Mouse (Mus musculus) liver, embryonic 12.5 days (tissue): Measurements from ENCODE around the gene Tm9sf4. TPM values are rescaled to one million over a fixed set of nuclear protein-coding genes. Genes with fewer than 3 reads are reported as not detected.

ENCODE experiments used
- ATAC-seq: fragments of 200-750 bp; cut with Nextera tagmentation; 2 replicates; pipeline ENCODE4 v1.8.0; 2017; ENCODE audit warnings: moderate number of reproducible peaks, mild to moderate bottlenecking, moderate library complexity
- H3K27ac ChIP-seq: fragments of 300-500 bp; sonication (generic); 2 replicates; pipeline ENCODE4 v1.5.1; 2016; ENCODE audit warnings: mild to moderate bottlenecking
- H3K27me3 ChIP-seq: fragments of 300-500 bp; sonication (generic); replicated peaks from 2 replicates; pipeline ENCODE4 v1.6.1; 2016; ENCODE audit warnings: mild to moderate bottlenecking, moderate library complexity
- H3K36me3 ChIP-seq: fragments of 300-500 bp; sonication (generic); 2 replicates; pipeline ENCODE4 v1.6.1; 2016; ENCODE audit warnings: mild to moderate bottlenecking, moderate library complexity
- H3K4me1 ChIP-seq: fragments of 300-500 bp; sonication (generic); 2 replicates; pipeline ENCODE4 v1.6.1; 2016
- H3K4me2 ChIP-seq: fragments of 300-500 bp; sonication (generic); 2 replicates; pipeline ENCODE4 v1.6.1; 2016; ENCODE audit warnings: mild to moderate bottlenecking, moderate library complexity
- H3K4me3 ChIP-seq: fragments of 300-500 bp; sonication (generic); 2 replicates; pipeline ENCODE4 v1.5.1; 2016; ENCODE audit warnings: mild to moderate bottlenecking, moderate library complexity
- H3K9ac ChIP-seq: fragments of 300-500 bp; sonication (generic); 2 replicates; pipeline ENCODE4 v1.6.1; 2016; ENCODE audit warnings: mild to moderate bottlenecking, moderate library complexity
- H3K9me3 ChIP-seq: fragments of 300-500 bp; sonication (generic); replicated peaks from 2 replicates; pipeline ENCODE4 v1.6.1; 2016; ENCODE audit warnings: mild to moderate bottlenecking, moderate library complexity
- WGBS: fragments of 180-500 bp; shearing (Covaris S2); methylation state at CpG from one replicate; pipeline ENCODE4 v1.1.7; 2016; ENCODE audit not compliant: insufficient replicate concordance; 5-methylcytosine and 5-hydroxymethylcytosine counted together
- polyA plus RNA-seq: library from polyadenylated mRNA; unstranded; fragments of >200 nt; fragmentation: Nextera tagmentation; extraction: Ambion mirVana; gene quantifications from 2 replicates; pipeline ENCODE4 v1.2.1, GENCODE M21; 2016

Tm9sf4 gene
- polyA plus RNA-seq, 1 experiment from 2014 or later = 44.8 TPM

DNA sequence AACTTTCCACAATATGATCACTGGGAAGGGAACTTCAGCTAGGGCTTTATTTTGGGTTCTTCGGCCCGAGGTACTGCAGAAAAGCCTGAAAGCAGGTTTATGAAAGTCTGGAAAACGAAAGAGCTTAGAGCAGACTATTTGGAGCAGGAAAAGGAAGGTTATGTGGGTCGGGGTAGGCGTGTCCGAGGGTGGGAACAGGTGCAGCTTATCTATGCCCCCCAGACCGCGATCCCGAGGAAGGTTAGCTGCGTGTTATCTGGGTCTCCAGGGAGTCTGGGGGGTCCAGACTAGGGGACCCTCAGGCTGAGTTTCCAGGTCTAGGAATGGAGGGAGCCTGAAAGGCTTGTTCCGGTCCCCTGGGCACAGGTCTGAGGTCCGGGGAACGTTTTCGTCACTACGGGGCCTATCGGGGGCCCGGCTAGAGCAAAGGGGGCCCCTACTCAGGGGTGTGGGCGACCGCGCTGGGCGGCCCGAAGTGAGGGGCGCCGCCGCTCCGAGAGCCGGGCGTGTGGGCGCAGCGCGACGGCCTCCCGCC lies 79.7 kb downstream of the Tm9sf4 start:
- H3K9ac ChIP-seq = peak overlapping the region; percentile 98
- H3K4me3 ChIP-seq = peak overlapping the region; percentile 82
- no peaks in the 10 kb centered on the region for H3K27me3 ChIP-seq
- ATAC-seq = peak; percentile 80
- H3K4me2 ChIP-seq = peak overlapping the region; percentile 84
- peak overlapping the region; percentile 97 for H3K27ac ChIP-seq
- peaks cover 52% of the 10 kb centered on the region for H3K36me3 ChIP-seq
- no peaks in the 10 kb centered on the region for H3K9me3 ChIP-seq
- under 1% methylated on average over 32 of the region's 33 CpGs for WGBS
- H3K4me1 ChIP-seq = peaks cover 58% of the 10 kb centered on the region

- peak within 1 kb of the TSS; percentile 82 for H3K4me3 ChIP-seq
- peak within 1 kb of the TSS; percentile 84 for H3K4me2 ChIP-seq
- peak; percentile 93 for ATAC-seq
- H3K4me1 ChIP-seq = peaks cover 57% of the 10 kb centered on the region
- WGBS = under 1% methylated on average over 70 of the region's 72 CpGs
- H3K36me3 ChIP-seq = peaks cover 52% of the 10 kb centered on the region
- peak within 1 kb of the TSS; percentile 98 for H3K9ac ChIP-seq
- peak within 1 kb of the TSS; percentile 97 for H3K27ac ChIP-seq
- no peaks in the 10 kb centered on the region for H3K9me3 ChIP-seq
- H3K27me3 ChIP-seq = no peaks in the 10 kb centered on the region
Observed at GRCm38 (mm10) chr2:153241250-153242014, 80.3 kb downstream of the Tm9sf4 start, which contains the start of the genes Plagl2 and Pofut1. TSS of gene Plagl2 (minus strand) at chr2:153241426. TSS of gene Pofut1 (plus strand) at chr2:153241533.

DNA sequence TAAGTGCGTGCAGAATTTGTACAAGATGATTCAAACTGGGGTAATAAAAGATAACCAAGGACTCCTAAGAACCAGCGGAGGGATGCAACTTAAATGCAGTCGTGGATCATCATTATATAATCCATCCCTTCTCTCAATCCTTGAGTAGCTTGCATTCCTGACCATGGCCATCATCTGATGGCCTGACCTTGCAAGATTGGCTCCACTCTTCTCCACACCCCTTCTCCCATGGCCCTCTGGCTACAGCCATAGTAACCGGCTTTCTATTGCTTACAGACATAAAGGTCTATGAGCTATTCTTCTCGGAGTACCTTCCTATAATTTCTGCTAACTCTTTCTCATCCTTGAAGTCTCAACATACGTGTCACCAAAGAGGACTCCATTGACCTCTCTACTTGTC lies 81.1 kb downstream of the Tm9sf4 start:
- ATAC-seq = no peak

GRCm38 (mm10) chr2:153249751-153250150 lies 88.6 kb downstream of the Tm9sf4 start:
- H3K9ac ChIP-seq = no peak overlapping the region
- H3K27me3 ChIP-seq = no peaks in the 10 kb centered on the region
- 77% methylated on average over 5 of the region's 5 CpGs for WGBS
- no peak overlapping the region for H3K4me3 ChIP-seq
- no peak overlapping the region for H3K4me2 ChIP-seq
- H3K36me3 ChIP-seq = peaks cover 86% of the 10 kb centered on the region
- no peak overlapping the region for H3K27ac ChIP-seq
- peaks cover 9% of the 10 kb centered on the region; the same call in 1 of the 2 replicates for H3K4me1 ChIP-seq
- ATAC-seq = no peak
- no peaks in the 10 kb centered on the region for H3K9me3 ChIP-seq

More for the DNA sequence above, 81.1 kb downstream of the Tm9sf4 start:
- peak overlapping the region; percentile 84 for H3K4me2 ChIP-seq
- no peaks in the 10 kb centered on the region for H3K27me3 ChIP-seq
- H3K4me1 ChIP-seq = peaks cover 53% of the 10 kb centered on the region
- peak overlapping the region; percentile 82 for H3K4me3 ChIP-seq
- H3K9ac ChIP-seq = peak overlapping the region; percentile 98
- H3K9me3 ChIP-seq = no peaks in the 10 kb centered on the region
- 57% methylated on average over 6 of the region's 6 CpGs for whole genome bisulfite sequencing
- H3K36me3 ChIP-seq = peaks cover 47% of the 10 kb centered on the region
- H3K27ac ChIP-seq = peak overlapping the region; percentile 97

GRCm38 (mm10) chr2:153256604-153257003 lies 95.5 kb downstream of the Tm9sf4 start:
- Histone ChIP-seq H3K27ac (no peak overlapping the region), H3K27me3 (no peaks in the 10 kb centered on the region), H3K9me3 (no peaks in the 10 kb centered on the region), H3K4me2 (no peak overlapping the region), H3K4me3 (no peak overlapping the region), H3K9ac (no peak overlapping the region), H3K4me1 (peaks cover 35% of the 10 kb centered on the region), H3K36me3 (peaks cover 53% of the 10 kb centered on the region)
- WGBS = 88% methylated on average over 2 of the region's 2 CpGs
- no peak for ATAC-seq

DNA sequence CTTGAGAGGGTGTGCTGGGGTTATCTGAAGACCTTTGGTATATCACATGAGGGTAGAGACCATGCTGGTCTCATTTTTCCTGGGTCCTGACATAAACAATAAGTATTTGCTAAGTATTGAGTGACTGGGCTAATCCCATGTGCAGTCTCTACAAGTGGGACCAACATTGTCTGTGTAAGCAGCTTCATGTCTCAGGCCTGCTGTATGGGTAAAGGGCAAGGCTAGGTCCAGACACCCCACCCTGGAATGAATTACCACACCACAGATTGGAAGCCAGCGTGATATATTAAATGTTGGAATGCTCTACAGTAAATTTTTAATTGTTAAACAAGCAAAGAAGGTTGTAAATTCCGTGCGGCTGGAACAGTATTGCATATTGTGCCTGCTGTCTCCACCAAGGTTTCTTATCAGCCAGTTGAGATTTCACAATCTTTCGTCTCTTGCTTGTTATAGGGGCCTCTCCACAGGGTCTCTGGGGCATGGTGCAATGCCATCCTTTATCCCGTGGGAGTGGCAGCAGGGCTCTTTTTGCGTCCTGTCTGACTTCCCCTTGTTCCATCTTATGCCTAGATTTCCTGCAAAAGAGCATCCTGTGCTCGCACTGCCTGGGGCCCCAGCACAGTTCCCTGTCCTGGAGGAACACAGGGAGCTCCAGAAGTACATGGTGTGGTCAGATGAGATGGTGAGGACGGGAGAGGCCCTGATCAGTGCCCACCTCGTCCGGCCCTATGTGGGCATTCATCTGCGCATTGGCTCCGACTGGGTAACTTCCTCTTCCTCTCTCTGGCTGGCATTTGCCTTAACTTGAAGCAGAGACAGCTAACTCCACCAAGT lies 98.1 kb downstream of the Tm9sf4 start:
- H3K36me3 ChIP-seq = peaks cover 52% of the 10 kb centered on the region
- WGBS = 43% methylated on average over 12 of the region's 12 CpGs
- no peaks in the 10 kb centered on the region for H3K27me3 ChIP-seq
- H3K4me3 ChIP-seq = no peak overlapping the region
- H3K4me1 ChIP-seq = peaks cover 41% of the 10 kb centered on the region
- peak overlapping the region; percentile 5; the same call in 1 of the 2 replicates for H3K9ac ChIP-seq
- H3K9me3 ChIP-seq = no peaks in the 10 kb centered on the region
- peak overlapping the region; percentile 87 for H3K27ac ChIP-seq
- no peak for ATAC-seq
- peak overlapping the region; percentile 48 for H3K4me2 ChIP-seq

Other genes starting within 250 kb of the Tm9sf4 start
- not detected in 2 replicates for gene Mylk2, start 250.0 kb upstream of the Tm9sf4 start, polyA plus RNA-seq
- 0.13 TPM in 1 of 2 replicates, not detected in the other for gene Foxs1, start 228.1 kb upstream of the Tm9sf4 start, polyA plus RNA-seq
- gene Dusp15, start 209.6 kb upstream of the Tm9sf4 start, polyA plus RNA-seq = not detected in 2 replicates
- 0.14 and 0.15 TPM in 2 replicates for gene Ttll9, start 198.8 kb upstream of the Tm9sf4 start, polyA plus RNA-seq
- 55.2 and 56.2 TPM in 2 replicates for gene Pdrg1, start 145.9 kb upstream of the Tm9sf4 start, polyA plus RNA-seq
- not detected in 2 replicates for gene Xkr7, start 129.5 kb upstream of the Tm9sf4 start, polyA plus RNA-seq
- 2.1 and 2.6 TPM in 2 replicates for gene Ccm2l, start 95.3 kb upstream of the Tm9sf4 start, polyA plus RNA-seq
- 5.6 and 6.5 TPM in 2 replicates for gene Hck, start 52.8 kb upstream of the Tm9sf4 start, polyA plus RNA-seq
- 4.1 and 4.6 TPM in 2 replicates for gene Tspyl3, start 64.1 kb downstream of the Tm9sf4 start, polyA plus RNA-seq
- gene Plagl2, start 80.1 kb downstream of the Tm9sf4 start, polyA plus RNA-seq = 24.4 and 26.8 TPM in 2 replicates
- gene Pofut1, start 80.2 kb downstream of the Tm9sf4 start, polyA plus RNA-seq = 3.6 and 4.3 TPM in 2 replicates
- 2.7 and 2.9 TPM in 2 replicates for gene Kif3b, start 130.1 kb downstream of the Tm9sf4 start, polyA plus RNA-seq
- 12.2 and 12.5 TPM in 2 replicates for gene Asxl1, start 184.5 kb downstream of the Tm9sf4 start, polyA plus RNA-seq